Mouse (Mus musculus) heart, embryonic 14.5 days (tissue): ENCODE data around the gene Fam169b. TPM values are rescaled to one million over a fixed set of nuclear protein-coding genes. Genes with fewer than 3 reads are reported as not detected.
A peak's percentile ranks its signal among the peaks of the same experiment; 100 is the strongest.

Experiments
- ATAC-seq: fragments of 200-750 bp; cut with Nextera tagmentation; 2 replicates; pipeline ENCODE4 v1.8.0; 2017; ENCODE audit warnings: low read depth, moderate TSS enrichment; ENCODE audit not compliant: insufficient number of reproducible peaks, insufficient read depth, low FRiP score
- H3K27ac ChIP-seq, 2 experiments: fragments of 200-500 bp in 1 of 2; fragments of 300-500 bp in 1 of 2; sonication (generic) in 1 of 2; replicated peaks in 1 of 2; 2 replicates each; pipeline ENCODE4 v1.5.1; 2012 to 2014; ENCODE audit warnings: low read depth in 2 of 2, low read length in 2 of 2, control low read depth in 1 of 2, mild to moderate bottlenecking in 1 of 2, mixed read lengths in 1 of 2; ENCODE audit not compliant: control insufficient read depth in 1 of 2, insufficient read depth in 1 of 2
- H3K27me3 ChIP-seq: fragments of 300-500 bp; sonication (generic); 2 replicates; pipeline ENCODE4 v1.6.1; 2014; ENCODE audit warnings: mild to moderate bottlenecking, low read length, control low read depth; ENCODE audit not compliant: control insufficient read depth, insufficient read depth
- H3K36me3 ChIP-seq: fragments of 300-500 bp; sonication (generic); 2 replicates; pipeline ENCODE4 v1.6.1; 2014; ENCODE audit warnings: mild to moderate bottlenecking, control low read depth, low read length, mixed read lengths; ENCODE audit not compliant: control insufficient read depth, insufficient read depth
- H3K4me1 ChIP-seq, 2 experiments: fragments of 200-500 bp in 1 of 2; fragments of 300-500 bp in 1 of 2; sonication (generic) in 1 of 2; 2 replicates each; pipeline ENCODE4 v1.6.1; 2012 to 2014; ENCODE audit warnings: low read length in 2 of 2, control low read depth in 1 of 2, mixed read lengths in 1 of 2; ENCODE audit not compliant: control insufficient read depth in 2 of 2, insufficient read depth in 2 of 2
- H3K4me2 ChIP-seq: fragments of 300-500 bp; sonication (generic); 2 replicates; pipeline ENCODE4 v1.6.1; 2014; ENCODE audit warnings: mild to moderate bottlenecking, low read length
- H3K4me3 ChIP-seq, 2 experiments: fragments of 200-500 bp in 1 of 2; fragments of 300-500 bp in 1 of 2; sonication (generic) in 1 of 2; 2 replicates each; pipeline ENCODE4 v1.5.1; 2012 to 2014; ENCODE audit warnings: low read length in 2 of 2, mild to moderate bottlenecking in 2 of 2, control low read depth in 1 of 2, low read depth in 1 of 2, moderate library complexity in 1 of 2; ENCODE audit not compliant: control insufficient read depth in 1 of 2, insufficient read depth in 1 of 2
- H3K9ac ChIP-seq: fragments of 300-500 bp; sonication (generic); 2 replicates; pipeline ENCODE4 v1.6.1; 2014; ENCODE audit warnings: mild to moderate bottlenecking, low read length
- H3K9me3 ChIP-seq: fragments of 300-500 bp; sonication (generic); 2 replicates; pipeline ENCODE4 v1.6.1; 2016; ENCODE audit warnings: low read length, control low read depth; ENCODE audit not compliant: control insufficient read depth
- WGBS: fragments of 180-500 bp; shearing (Covaris S2); extraction: QIAGEN DNeasy Blood & Tissue Kit; methylation state at CpG from one replicate; pipeline ENCODE4 v1.1.7; 2014; 5-methylcytosine and 5-hydroxymethylcytosine counted together
- polyA plus RNA-seq: library from polyadenylated mRNA; unstranded; fragments of >200 nt; fragmentation: Nextera tagmentation; extraction: Ambion mirVana; gene quantifications from 2 replicates; pipeline ENCODE4 v1.2.1, GENCODE M21; 2014

The Fam169b gene
- polyA plus RNA-seq, 1 experiment from 2014 or later, result 0.05 TPM

DNA sequence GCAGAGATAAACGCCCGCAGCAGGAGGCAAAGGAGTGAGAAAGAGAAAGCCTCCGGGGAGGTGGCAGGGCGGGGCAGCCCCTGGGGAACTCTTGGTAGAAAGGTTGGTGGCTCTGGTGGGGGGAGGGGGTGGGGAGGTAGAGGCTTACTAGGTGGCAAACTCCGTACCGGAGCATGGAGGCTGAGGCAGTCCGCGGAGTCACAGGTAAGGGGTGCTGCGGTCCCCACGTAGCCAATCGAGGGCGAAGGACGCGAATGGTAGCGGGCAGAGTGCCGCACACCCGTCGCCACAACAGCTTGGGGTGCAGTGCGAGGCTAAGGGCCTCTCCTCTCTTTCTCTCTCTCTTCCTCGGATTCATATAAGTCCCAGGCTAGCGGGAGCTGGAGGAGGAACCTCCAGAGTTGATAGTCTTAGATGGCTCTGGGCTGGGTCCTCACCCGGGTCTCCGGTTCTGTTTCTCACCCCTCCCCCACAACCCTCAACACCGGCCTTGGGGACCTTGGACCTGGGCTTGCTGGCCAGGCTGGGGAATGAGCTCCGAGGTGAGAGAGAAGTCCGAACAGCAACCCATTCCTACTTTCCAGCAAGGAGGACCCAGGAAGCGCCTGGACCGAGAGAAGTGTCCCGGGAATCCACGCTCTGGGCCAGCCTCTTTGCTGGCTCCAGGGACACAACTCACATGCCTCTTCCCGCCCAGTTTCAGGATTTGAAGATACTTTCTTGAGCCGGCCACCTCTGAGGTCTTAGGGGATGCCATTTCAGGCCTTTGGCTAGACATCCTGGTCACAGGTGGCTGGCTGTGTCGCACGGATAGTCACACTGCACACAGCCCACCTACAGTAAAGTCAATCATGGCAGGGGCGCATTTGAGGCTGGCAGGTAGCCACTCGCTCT lies 2.4 kb downstream of the Fam169b start:
- peak overlapping the region; percentile 46 to 50 for H3K4me3 ChIP-seq
- no peaks in the 10 kb centered on the region for H3K36me3 ChIP-seq
- H3K4me1 ChIP-seq, result peaks cover 8 to 15% of the 10 kb centered on the region in 2 experiments; a peak in 3 of 4 replicates
- peak overlapping the region; percentile 89 for H3K4me2 ChIP-seq
- H3K9ac ChIP-seq, result peak overlapping the region; percentile 65
- 4% methylated on average over 35 of the region's 36 CpGs for WGBS
- no peaks in the 10 kb centered on the region for H3K9me3 ChIP-seq
- peaks cover 15% of the 10 kb centered on the region for H3K27me3 ChIP-seq
- no peak overlapping the region for H3K27ac ChIP-seq
- ATAC-seq, result no peak; the same call in 1 of the 2 replicates

DNA sequence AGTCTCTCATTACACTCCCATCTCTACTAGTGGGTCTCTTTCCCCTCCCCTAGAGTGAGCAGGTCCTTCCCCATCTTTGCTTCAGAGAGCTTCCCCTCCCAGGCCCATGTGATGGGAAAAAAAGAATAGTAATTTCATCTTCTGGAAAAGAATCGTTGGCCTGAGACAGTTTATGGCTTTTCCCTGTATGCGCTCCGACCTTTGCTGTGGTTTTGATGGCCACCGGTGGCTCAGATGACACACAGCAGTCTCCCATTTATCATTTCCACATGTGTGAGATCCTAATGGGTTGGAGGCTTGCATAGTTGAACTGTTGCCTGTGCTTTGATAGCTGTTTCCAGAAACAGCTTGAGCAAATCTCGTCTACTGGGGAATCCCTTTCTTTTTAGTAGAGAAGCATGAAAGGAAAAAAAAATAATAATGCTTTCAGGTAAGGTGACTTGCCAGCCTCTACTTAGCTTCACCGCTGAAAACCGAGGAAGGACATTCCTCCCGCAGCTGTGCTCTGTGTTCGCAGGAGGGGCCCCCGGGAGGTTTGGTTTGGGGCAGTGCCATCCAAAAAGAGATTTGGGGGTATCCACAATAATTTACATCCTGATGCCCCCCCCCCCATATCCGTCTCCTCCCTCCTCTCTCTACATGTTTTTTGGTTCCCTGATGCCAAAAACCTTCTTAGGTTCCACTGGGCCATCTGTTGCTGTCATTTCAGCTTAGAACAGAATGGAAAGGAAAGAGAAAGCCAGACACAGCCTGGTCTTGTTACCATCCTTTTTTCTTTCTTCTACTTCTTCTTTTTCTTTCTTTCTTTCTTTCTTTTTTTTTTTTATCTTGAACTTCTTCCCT lies 3.6 kb downstream of the Fam169b start:
- ATAC-seq, result no peak
- H3K27ac ChIP-seq, result no peak overlapping the region
- WGBS, result 53% methylated on average over 11 of the region's 11 CpGs
- H3K9ac ChIP-seq, result no peak overlapping the region
- no peaks in the 10 kb centered on the region for H3K36me3 ChIP-seq
- H3K4me2 ChIP-seq, result no peak overlapping the region
- H3K9me3 ChIP-seq, result no peaks in the 10 kb centered on the region
- no peak overlapping the region for H3K4me3 ChIP-seq
- peaks cover 15% of the 10 kb centered on the region for H3K27me3 ChIP-seq
- peaks cover 8 to 15% of the 10 kb centered on the region in 2 experiments; a peak in 3 of 4 replicates for H3K4me1 ChIP-seq

DNA sequence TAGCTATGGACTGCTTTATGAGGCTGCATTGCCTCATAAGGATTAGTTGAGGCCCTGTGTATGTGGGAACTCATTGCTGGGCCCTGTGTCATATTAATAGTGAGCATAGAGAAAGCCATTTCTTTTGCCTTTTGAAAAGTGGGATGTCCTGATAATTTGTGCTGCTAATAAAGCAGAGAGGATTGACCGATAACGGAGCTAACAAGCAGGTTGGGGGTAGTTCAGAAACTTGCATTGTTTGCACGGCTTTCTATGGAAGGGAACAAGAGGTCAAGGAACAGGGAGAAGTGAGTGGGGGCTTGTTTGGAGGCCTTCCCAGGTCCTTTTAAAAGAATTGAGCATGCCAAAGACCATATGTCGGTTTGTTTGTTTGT lies 4.2 kb downstream of the Fam169b start:
- no peak overlapping the region for H3K4me2 ChIP-seq

DNA sequence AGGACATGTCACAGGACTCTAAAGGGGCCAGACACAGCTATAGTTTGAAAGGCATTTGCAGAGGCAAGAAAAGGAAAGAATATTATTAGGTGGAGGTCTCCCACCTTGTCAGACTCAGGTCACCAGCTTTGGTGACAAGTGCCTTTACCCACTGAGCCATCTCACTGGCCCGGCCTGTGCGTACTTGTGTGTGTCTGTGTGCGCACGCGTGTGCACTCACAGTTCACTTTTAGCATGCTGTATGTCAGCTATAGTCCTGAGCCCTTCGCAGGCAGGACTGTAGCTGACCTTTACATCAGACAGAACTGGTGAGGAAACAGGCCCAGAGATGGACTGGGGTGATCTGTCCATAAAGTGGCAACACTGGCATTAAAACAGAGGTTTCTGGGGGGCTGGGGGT lies 4.7 kb downstream of the Fam169b start:
- Histone ChIP-seq H3K4me1 (peaks cover 8 to 15% of the 10 kb centered on the region in 2 experiments; a peak in 3 of 4 replicates), H3K36me3 (no peaks in the 10 kb centered on the region), H3K27me3 (peaks cover 15% of the 10 kb centered on the region), H3K9ac (no peak overlapping the region), H3K4me3 (no peak overlapping the region), H3K27ac (no peak overlapping the region), H3K9me3 (no peaks in the 10 kb centered on the region), H3K4me2 (no peak overlapping the region)
- ATAC-seq, result no peak
- WGBS, result 92% methylated on average over 6 of the region's 6 CpGs

More for the DNA sequence above, 4.2 kb downstream of the Fam169b start:
- Histone ChIP-seq H3K4me1 (peaks cover 8 to 15% of the 10 kb centered on the region in 2 experiments; a peak in 3 of 4 replicates), H3K9ac (no peak overlapping the region), H3K27me3 (peaks cover 15% of the 10 kb centered on the region), H3K36me3 (no peaks in the 10 kb centered on the region), H3K4me3 (no peak overlapping the region), H3K9me3 (no peaks in the 10 kb centered on the region), H3K27ac (no peak overlapping the region)
- ATAC-seq, result no peak
- 81% methylated on average over 4 of the region's 4 CpGs for WGBS

DNA sequence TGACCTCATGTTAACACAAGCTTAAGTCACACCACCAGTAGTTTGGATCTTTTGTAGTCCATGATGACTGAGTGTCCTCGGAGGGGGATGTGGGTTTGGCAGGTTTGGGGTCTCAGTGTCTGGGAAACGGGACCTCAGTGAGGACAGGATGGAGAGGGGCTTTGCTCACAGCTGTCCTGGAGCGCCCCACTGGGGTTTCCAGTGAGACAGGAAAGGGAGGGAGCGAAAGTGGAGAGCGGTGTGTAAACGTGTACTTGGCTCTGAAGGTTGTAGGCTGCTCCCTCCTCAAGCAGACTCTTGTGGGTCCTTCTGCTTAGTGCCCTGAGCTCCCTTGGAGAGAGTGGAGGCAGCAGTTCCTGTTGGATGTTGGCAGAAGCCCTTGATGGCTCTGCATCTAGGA lies 5.3 kb downstream of the Fam169b start:
- no peak for ATAC-seq
- 66% methylated on average over 6 of the region's 6 CpGs for whole genome bisulfite sequencing

DNA sequence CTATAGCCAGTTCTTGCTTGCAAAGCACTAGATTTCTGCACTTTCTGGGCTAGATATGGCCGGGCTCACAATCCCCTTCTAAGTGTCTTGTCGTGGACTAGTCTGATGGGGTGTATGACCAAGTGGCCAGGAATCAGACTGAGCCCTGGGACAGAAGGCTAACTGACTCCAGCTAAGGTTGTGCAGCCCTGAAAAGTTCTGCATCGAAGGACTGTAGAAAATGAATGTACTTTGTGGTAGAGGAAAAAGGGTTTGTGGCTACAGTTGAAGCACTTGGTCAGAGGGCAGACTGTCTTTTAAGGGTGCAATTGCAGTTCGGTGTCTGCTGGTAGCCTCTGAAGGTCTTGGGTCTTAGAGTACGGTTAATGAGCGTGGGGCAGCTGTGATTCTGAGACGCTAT lies 5.8 kb downstream of the Fam169b start:
- WGBS, result 84% methylated on average over 7 of the region's 7 CpGs
- Histone ChIP-seq H3K4me2 (no peak overlapping the region), H3K9me3 (no peaks in the 10 kb centered on the region), H3K9ac (no peak overlapping the region), H3K4me3 (no peak overlapping the region), H3K4me1 (peaks cover 8 to 15% of the 10 kb centered on the region in 2 experiments; a peak in 3 of 4 replicates), H3K36me3 (no peaks in the 10 kb centered on the region), H3K27ac (no peak overlapping the region), H3K27me3 (peaks cover 7% of the 10 kb centered on the region; the same call in 1 of the 2 replicates)
- ATAC-seq, result no peak

More for the DNA sequence above, 5.3 kb downstream of the Fam169b start:
- H3K27me3 ChIP-seq, result peaks cover 12% of the 10 kb centered on the region
- no peaks in the 10 kb centered on the region for H3K9me3 ChIP-seq
- H3K4me1 ChIP-seq, result peaks cover 8 to 15% of the 10 kb centered on the region in 2 experiments; a peak in 3 of 4 replicates
- no peak overlapping the region for H3K9ac ChIP-seq
- no peak overlapping the region for H3K4me2 ChIP-seq
- no peak overlapping the region for H3K4me3 ChIP-seq
- H3K27ac ChIP-seq, result no peak overlapping the region
- no peaks in the 10 kb centered on the region for H3K36me3 ChIP-seq

DNA sequence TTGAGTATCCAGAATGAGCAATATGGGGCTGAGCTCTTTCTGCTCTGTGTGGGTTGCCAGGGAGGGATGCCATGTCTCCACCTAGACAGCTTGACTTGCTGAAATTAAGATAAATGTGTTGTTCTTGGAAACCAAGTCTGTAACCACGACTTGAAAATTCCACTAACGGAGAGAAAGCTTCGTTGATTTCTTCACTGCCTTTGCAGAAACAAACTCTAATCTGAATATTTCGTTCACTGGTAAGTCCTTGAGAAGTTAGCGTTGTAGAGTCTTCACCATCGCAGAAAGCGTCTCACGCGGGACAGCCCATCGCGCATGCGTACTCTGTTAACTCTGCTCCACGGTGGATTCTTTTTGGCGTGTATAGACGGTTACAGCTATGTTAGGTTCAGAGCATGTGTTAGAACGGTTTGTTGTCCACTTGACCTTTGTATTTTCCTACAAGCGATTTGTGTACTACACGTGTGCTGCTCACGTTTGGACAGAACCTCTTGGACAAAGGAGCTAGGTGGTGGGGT lies 6.8 kb downstream of the Fam169b start:
- Histone ChIP-seq H3K27ac (no peak overlapping the region), H3K4me3 (no peak overlapping the region), H3K9me3 (no peaks in the 10 kb centered on the region), H3K4me1 (peaks cover 8 to 14% of the 10 kb centered on the region in 2 experiments; a peak in 3 of 4 replicates), H3K27me3 (peaks cover 7% of the 10 kb centered on the region; the same call in 1 of the 2 replicates), H3K4me2 (no peak overlapping the region), H3K9ac (no peak overlapping the region), H3K36me3 (no peaks in the 10 kb centered on the region)
- ATAC-seq, result no peak
- 79% methylated on average over 19 of the region's 19 CpGs for WGBS
